Comparison of ENCODE assay signal across 25 mouse cellular contexts in genomic region chr3:38707891-38708290, GRCm38 (mm10).
DNase-seq lines count a peak whose midpoint lies in the region; ATAC-seq lines count a peak whose summit lies in the region.
"Had no signal": no experiment of that assay in that cellular context is flagged by ENCODE, and none has a peak within 500 bp of the region (broad histone marks: within the 10 kb centered on the region; RNA-seq: fewer than 3 reads in every experiment).

No protein-coding gene starts in this region.

- H3K4me3 ChIP-seq in midbrain, embryonic 16.5 days (ENCODE audit: low read depth, low read length) = no peak overlapping the region
- H3K4me3 ChIP-seq: forebrain, embryonic 13.5 days; heart, embryonic 15.5 days; liver, embryonic 15.5 days; neural tube, embryonic 12.5 days had no signal

- no peak overlapping the region for H3K4me2 ChIP-seq in midbrain, embryonic 16.5 days (ENCODE audit: low read length)
- H3K4me2 ChIP-seq: forebrain, embryonic 13.5 days; heart, embryonic 15.5 days; hindbrain, embryonic 14.5 days; liver, embryonic 15.5 days; neural tube, embryonic 12.5 days had no signal

- DNase-seq in frontal cortex, adult 2 months (ENCODE audit: extremely low spot score in 1 of 2, low spot score in 1 of 2) = peak; percentile 20 to 63
- no peak for DNase-seq in frontal cortex, postnatal 14 days (ENCODE audit: low spot score in 2 of 2)
- DNase-seq in layer of hippocampus, adult 18-20 months (ENCODE audit: low spot score in 2 of 2) = peak; percentile 26 to 50
- no peak for DNase-seq in layer of hippocampus, postnatal 25 days (ENCODE audit: extremely low spot score in 1 of 2, low spot score in 1 of 2)
- peak; percentile 58 for DNase-seq in right cerebral cortex, adult 18-20 months
- no peak for DNase-seq in right cerebral cortex, postnatal 4 days
- DNase-seq in telencephalon, adult 2 months (ENCODE audit: low read depth, low spot score) = peak; percentile 54
- DNase-seq: adrenal gland, postnatal 25 days; cerebellum, adult 9-10 months; gastrocnemius, postnatal 36 days; heart, postnatal 4 days; kidney, adult 18-20 months; kidney, postnatal 25 days; liver; lung, postnatal 4 days; midbrain, embryonic 14.5 days; retina, postnatal 1 day; spleen, adult 18-20 months had no signal

- no peak for ATAC-seq in midbrain, embryonic 16.5 days
- ATAC-seq: forebrain, embryonic 13.5 days; inflammation-experienced regulatory T-cells, adult 6 months had no signal

- H3K36me3 ChIP-seq in midbrain, embryonic 16.5 days (ENCODE audit: control insufficient read depth, insufficient read depth, low read length) = no peaks in the 10 kb centered on the region
- H3K36me3 ChIP-seq: heart, embryonic 15.5 days; liver, embryonic 15.5 days; neural tube, embryonic 12.5 days had no signal

- H3K4me1 ChIP-seq in midbrain, embryonic 16.5 days (ENCODE audit: control insufficient read depth, insufficient read depth, low read length) = peaks cover 12% of the 10 kb centered on the region
- H3K4me1 ChIP-seq: liver, embryonic 15.5 days had no signal

- no peak overlapping the region for H3K27ac ChIP-seq in midbrain, embryonic 16.5 days (ENCODE audit: low read length)
- H3K27ac ChIP-seq: forebrain, embryonic 13.5 days; heart, embryonic 15.5 days; hindbrain, embryonic 14.5 days; liver, embryonic 15.5 days; neural tube, embryonic 12.5 days had no signal

- H3K27me3 ChIP-seq in midbrain, embryonic 16.5 days (ENCODE audit: control insufficient read depth, insufficient read depth, low read depth, low read length) = no peaks in the 10 kb centered on the region
- H3K27me3 ChIP-seq: forebrain, embryonic 13.5 days; heart, embryonic 15.5 days; liver, embryonic 15.5 days; neural tube, embryonic 12.5 days had no signal

- no peaks in the 10 kb centered on the region for H3K9me3 ChIP-seq in midbrain, embryonic 16.5 days (replicated peaks; ENCODE audit: control insufficient read depth, low read length, poor library complexity, severe bottlenecking)
- H3K9me3 ChIP-seq: forebrain, embryonic 13.5 days; heart, embryonic 15.5 days; liver, embryonic 15.5 days; neural tube, embryonic 12.5 days had no signal

- H3K9ac ChIP-seq in midbrain, embryonic 16.5 days (ENCODE audit: low read depth, low read length) = no peak overlapping the region
- H3K9ac ChIP-seq: forebrain, embryonic 13.5 days; heart, embryonic 15.5 days; hindbrain, embryonic 14.5 days; liver, embryonic 15.5 days; neural tube, embryonic 12.5 days had no signal

- WGBS in midbrain, embryonic 16.5 days = 70% methylated on average over 3 of the region's 3 CpGs

Comparison
In these comparisons a context has a peak if more than half of its experiments do, and no peak if none do; other contexts are left out.
1. DNase-seq: peak in frontal cortex, adult 2 months (2 of 2), layer of hippocampus, adult 18-20 months (2 of 2), right cerebral cortex, adult 18-20 months (single experiment) and telencephalon, adult 2 months (single experiment); none in frontal cortex, postnatal 14 days (0 of 2), layer of hippocampus, postnatal 25 days (0 of 2) and right cerebral cortex, postnatal 4 days (single experiment).